Mouse (Mus musculus) thymus, postnatal 36 days (tissue): ENCODE data around the gene Baat.
"Not testable (repeated sequence)": the region's sequence is repeated elsewhere in the genome, so short reads cannot be mapped to it uniquely, and the experiment has no call there.

Experiments
- DNase-seq, 2 experiments: peaks; one replicate each; pipeline ENCODE4 v3.0.0; 2022; ENCODE audit warnings: mixed read lengths in 2 of 2

The Baat gene

DNA sequence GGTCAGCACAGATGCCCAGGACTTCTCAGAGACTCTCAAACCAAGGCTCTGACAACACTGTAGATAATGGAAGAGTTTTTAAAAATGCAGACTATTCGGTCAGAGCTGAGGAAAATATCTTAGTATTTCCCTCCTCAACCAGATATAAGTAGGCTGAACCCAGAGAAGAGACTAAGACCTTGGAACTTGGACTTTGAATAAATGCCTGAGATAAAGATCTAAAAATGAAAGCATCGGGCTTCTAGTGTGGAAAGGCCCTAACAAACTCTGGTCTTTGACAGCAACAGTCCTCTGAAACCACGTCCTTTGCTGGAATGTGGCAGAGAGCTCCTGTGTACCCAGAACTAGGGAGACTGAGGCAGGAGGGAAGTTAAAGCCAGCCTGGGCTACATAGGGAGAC is at the start of gene Baat:
Gene Baat (minus strand): TSS at position 172 of the 400 bp plus-strand sequence.
- no peak for DNase-seq

GRCm38 (mm10) chr4:49553380-49553779 is 47.0 kb upstream of the Baat start:
- no peak for DNase-seq

DNA sequence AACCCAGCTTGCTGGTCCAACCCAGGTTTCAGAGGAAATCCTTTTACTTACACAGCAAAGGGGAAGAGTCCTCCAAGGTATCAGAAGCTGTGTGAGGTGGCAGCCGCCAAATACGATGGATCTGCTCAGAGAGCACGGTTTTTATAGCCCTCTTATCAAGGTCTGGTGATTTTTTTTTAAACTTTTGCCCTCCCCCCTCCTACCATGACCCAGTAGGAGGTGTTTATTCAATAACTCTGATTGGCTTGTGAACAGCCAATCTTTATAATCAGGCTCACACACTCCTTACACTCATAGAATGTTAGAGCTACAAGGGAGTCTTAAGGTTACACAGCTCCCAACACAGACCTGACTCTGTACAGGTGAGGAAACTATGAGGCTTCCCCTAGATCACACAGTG is 43.0 kb upstream of the Baat start, which contains the start of gene Aldob:
Gene Aldob (minus strand): TSS at position 164 of the 400 bp plus-strand sequence.
- no peak for DNase-seq

DNA sequence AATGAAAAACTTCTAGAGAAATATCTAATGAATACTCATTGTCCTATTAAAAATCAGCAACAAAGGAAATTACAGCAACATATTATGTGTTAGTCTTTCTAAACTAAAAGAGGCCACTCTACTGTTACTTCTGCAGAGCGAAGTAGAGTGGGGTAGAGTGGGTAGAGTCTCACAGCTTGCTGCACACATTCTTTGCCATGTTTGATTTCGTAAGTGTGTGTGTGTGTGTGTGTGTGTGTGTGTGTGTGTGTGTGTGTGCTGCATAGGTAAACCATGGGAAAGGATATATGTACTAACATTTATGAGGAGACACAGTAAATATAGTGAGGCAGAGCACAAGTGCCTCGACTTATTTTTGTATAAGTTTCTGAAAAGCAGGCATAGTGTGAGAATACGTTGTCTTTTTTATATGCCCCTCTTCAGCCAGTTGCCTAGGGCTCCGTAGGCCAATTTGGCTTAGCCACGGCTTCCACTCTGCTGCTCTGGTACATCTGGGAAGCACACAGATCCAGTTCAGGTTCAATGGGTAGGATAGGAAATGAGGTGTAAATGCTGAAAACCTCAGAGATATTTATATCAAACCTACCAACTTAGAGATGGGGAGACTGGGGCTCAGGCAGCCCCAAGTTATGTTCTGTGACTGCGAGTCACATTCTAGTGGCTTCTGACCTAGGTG is 41.3 kb upstream of the Baat start:
- no peak for DNase-seq

GRCm38 (mm10) chr4:49546873-49547543 is 40.7 kb upstream of the Baat start:
- no peak for DNase-seq

DNA sequence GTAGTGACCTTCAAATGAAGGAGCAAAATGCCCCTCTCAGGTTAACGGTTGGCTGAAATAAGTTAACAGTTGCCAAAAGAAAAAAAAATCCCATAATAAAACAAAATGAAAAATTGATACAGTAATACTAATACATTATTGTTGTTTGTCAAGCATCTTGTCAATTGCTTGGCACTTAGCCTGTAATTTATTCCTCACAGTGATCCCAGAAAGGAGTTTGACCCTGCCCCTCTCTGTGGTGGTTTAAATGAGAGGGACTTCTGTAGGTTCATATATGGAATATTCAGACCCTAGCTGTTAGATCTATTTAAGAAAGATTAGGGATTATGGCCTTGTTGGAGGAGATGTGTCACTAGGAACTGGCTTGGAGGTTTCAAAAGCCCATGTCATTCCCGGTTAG is 39.7 kb upstream of the Baat start:
- DNase-seq = no peak

GRCm38 (mm10) chr4:49540966-49541365 is 34.6 kb upstream of the Baat start:
- no peak for DNase-seq

DNA sequence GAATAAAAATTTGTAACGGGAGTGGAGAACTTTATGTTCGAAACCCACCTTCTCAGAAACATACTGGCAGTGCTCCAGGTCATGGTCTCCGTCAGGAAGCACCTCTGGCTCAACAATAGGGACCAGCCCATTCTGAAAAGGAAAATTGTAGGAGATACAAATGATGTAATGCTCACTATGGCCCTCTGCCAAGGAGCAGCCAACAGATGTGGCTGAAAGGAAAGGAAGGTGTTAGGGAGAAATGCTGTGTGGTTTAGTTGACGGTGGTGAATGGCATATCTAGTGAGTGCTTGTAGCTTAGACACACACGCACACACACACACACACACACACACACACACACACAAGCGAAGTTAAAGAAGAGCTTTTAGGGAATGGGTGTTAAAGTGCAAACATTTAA is 33.3 kb upstream of the Baat start:
- no peak for DNase-seq

DNA sequence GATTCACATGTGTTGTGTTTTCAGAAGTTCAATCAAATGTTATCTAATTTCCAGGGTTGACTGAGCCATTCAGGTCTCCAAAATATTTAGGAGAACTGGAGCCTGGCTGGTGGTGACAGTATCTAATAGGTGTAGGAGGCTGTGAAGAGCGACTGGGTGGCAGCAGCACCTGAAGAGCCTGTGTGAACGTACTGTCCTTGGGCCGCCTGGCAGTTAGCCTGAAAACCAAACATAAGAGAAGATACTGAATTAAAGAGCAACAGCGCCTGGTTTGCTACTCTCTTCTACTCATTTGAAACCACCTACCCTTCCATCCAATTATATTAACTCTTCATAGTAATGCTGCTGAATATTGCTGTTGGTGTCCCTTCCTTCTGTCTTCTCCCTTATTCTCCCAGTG is 30.3 kb upstream of the Baat start:
- DNase-seq = no peak

- DNase-seq = no peak
Observed at GRCm38 (mm10) chr4:49535675-49536294, 29.4 kb upstream of the Baat start.

DNA sequence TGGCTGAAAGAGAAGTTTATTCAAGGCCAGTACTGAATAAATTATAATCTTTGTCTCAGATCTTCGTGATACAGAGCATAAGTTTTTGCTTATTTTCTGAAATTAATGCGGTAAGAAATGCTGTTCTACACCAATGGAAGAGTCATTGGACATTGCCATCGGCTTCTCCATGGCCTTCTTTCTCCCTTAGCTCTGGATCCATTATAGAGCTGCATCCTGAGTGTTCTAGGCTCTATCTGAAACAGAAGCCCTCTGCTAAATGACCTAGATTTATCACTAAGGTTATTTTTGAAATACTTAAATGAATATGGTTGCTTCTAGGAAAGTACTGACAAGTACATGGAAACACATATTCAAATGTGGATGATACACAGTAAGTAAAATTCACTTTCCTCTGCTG is 28.7 kb upstream of the Baat start:
- no peak for DNase-seq

DNA sequence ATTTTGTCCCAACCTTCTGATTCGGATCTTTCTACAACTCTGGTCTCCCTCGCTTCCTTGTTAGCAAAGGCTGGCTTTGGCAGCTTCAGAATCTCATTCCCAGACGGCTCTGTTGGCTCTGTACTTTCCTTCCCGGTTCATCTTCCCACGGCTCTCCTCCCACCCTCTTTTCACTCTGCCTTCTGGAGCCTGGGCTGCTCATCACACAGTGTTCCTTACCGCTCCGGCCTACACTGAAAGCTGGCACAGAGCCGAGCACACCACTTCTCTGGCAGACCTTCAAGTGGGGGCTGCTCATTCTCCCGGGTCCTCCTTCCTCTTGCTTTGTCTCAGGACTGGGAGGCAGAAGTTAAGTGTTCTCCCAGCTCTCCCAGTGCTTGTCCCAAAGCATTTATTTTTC is 16.2 kb upstream of the Baat start:
- no peak for DNase-seq

- DNase-seq = no peak
Observed at GRCm38 (mm10) chr4:49521346-49521745, 15.0 kb upstream of the Baat start.

GRCm38 (mm10) chr4:49520572-49521340 is 14.4 kb upstream of the Baat start, which contains the start of the genes Mrpl50 and Zfp189:
Gene Mrpl50, minus strand, starts transcription at chr4:49521093.
Gene Zfp189, plus strand, starts transcription at chr4:49521176.
- peak; percentile 87 to 93 for DNase-seq

- DNase-seq = no peak
Observed at GRCm38 (mm10) chr4:49519476-49519875, 13.1 kb upstream of the Baat start.

- no peak for DNase-seq
Observed at GRCm38 (mm10) chr4:49514441-49514840, 8.1 kb upstream of the Baat start.

- DNase-seq = no peak
Observed at GRCm38 (mm10) chr4:49512636-49513035, 6.3 kb upstream of the Baat start.

GRCm38 (mm10) chr4:49510236-49510835 is 4.0 kb upstream of the Baat start:
- not testable (repeated sequence) for DNase-seq

- DNase-seq = no peak
Observed at GRCm38 (mm10) chr4:49509183-49509582, 2.8 kb upstream of the Baat start.

DNA sequence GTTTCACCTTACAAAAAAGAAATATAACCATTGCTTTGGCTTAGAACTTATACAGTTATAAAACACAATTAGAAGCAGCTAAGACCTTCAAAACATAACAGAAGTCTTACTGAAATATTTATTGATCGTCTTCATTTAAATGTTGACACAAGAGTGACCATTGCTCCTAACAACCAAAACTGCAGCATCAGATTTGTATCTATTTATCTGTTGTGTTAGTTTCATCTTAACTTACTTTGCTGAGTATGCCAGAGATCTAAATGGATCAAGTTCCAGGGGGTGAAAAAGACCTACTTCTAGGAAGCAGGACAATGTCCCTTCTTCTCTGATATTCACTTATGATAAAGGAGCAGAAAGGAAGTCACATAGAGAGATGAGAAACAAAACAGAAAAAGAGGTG is 2.8 kb downstream of the Baat start:
- no peak for DNase-seq

DNA sequence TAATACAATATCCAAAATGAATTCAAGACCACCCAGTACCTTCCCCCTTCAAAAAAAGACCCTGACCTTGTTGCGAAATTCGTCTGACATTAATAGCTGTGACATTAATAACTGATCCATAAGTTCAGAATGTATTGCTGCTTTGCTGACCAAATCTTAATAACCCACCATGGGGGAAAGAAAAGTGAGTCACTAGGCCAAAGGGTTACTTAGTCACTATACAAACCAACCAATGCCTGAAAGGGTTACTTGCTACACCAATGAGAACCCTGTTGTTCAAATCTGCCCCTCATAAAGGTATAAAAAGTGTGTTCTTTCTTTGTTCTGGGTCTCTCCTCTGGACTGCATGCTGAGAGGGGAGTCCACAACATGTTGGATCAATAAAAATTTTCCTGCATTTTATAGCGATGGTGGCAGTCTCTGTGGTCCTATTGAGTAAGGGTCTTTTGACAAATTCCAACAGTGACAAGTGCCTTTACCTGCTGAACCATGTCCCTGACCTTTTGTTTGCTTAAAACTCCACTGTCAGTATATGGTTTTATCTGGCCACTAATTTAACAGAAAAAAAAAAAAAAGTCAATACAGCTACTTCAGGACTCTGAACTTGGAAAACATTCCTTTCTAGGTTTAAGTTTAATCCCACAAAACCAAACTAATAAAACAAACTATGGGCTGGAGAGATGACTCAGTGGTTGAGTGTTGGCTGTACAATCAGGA is 20.3 kb downstream of the Baat start:
- DNase-seq = not testable (repeated sequence)

- DNase-seq = no peak
Observed at GRCm38 (mm10) chr4:49485442-49485841, 20.9 kb downstream of the Baat start.
